Mouse (Mus musculus): ENCODE measurements around the gene Cntn4. TPM values are rescaled to one million over a fixed set of nuclear protein-coding genes. Genes with fewer than 3 reads are reported as not detected.

Gene Cntn4
- polyA plus RNA-seq, 1 experiment = not detected

- H3K4me1 ChIP-seq (ENCODE audit: control insufficient read depth) = no peaks in the 10 kb centered on the region
- H3K4me3 ChIP-seq (replicated peaks) = no peak overlapping the region
- no peaks in the 10 kb centered on the region for H3K27me3 ChIP-seq (ENCODE audit: control insufficient read depth)
- TF ChIP-seq TAL1 (IDR thresholded peaks at IDR 0.05; ENCODE audit: low read length) = no peak
- TF ChIP-seq GATA1 (IDR thresholded peaks at IDR 0.05; ENCODE audit: low read length) = no peak
- no peaks in the 10 kb centered on the region for H3K9me3 ChIP-seq (ENCODE audit: control insufficient read depth, low read length)
- no peaks in the 10 kb centered on the region for H3K36me3 ChIP-seq (ENCODE audit: control insufficient read depth)
These were observed 1060.8 kb downstream of the Cntn4 start for GRCm38 (mm10) chr6:106738229-106738628.

GRCm38 (mm10) chr6:106740244-106740825, 1062.9 kb downstream of the Cntn4 start:
- no peaks in the 10 kb centered on the region for H3K27me3 ChIP-seq (ENCODE audit: control insufficient read depth)
- H3K4me1 ChIP-seq (ENCODE audit: control insufficient read depth) = no peaks in the 10 kb centered on the region
- H3K9me3 ChIP-seq (ENCODE audit: control insufficient read depth, low read length) = no peaks in the 10 kb centered on the region
- no peak for TF ChIP-seq GATA1 (IDR thresholded peaks at IDR 0.05; ENCODE audit: low read length)
- no peak for TF ChIP-seq TAL1 (IDR thresholded peaks at IDR 0.05; ENCODE audit: low read length)
- H3K4me3 ChIP-seq (replicated peaks) = no peak overlapping the region
- no peaks in the 10 kb centered on the region for H3K36me3 ChIP-seq (ENCODE audit: control insufficient read depth)

GRCm38 (mm10) chr6:106743556-106744233, 1066.2 kb downstream of the Cntn4 start:
- Histone ChIP-seq H3K4me3 (replicated peaks) (no peak overlapping the region), H3K4me1 (ENCODE audit: control insufficient read depth) (no peaks in the 10 kb centered on the region), H3K27me3 (ENCODE audit: control insufficient read depth) (no peaks in the 10 kb centered on the region), H3K36me3 (ENCODE audit: control insufficient read depth) (no peaks in the 10 kb centered on the region), H3K9me3 (ENCODE audit: control insufficient read depth, low read length) (no peaks in the 10 kb centered on the region)
- TF ChIP-seq TAL1 (IDR thresholded peaks at IDR 0.05; ENCODE audit: low read length) = no peak
- no peak for TF ChIP-seq GATA1 (IDR thresholded peaks at IDR 0.05; ENCODE audit: low read length)

GRCm38 (mm10) chr6:106745673-106746394, 1068.4 kb downstream of the Cntn4 start:
- TF ChIP-seq TAL1 (IDR thresholded peaks at IDR 0.05; ENCODE audit: low read length) (no peak), GATA1 (IDR thresholded peaks at IDR 0.05; ENCODE audit: low read length) (no peak)
- Histone ChIP-seq H3K9me3 (ENCODE audit: control insufficient read depth, low read length) (no peaks in the 10 kb centered on the region), H3K27me3 (ENCODE audit: control insufficient read depth) (no peaks in the 10 kb centered on the region), H3K4me1 (ENCODE audit: control insufficient read depth) (no peaks in the 10 kb centered on the region), H3K36me3 (ENCODE audit: control insufficient read depth) (no peaks in the 10 kb centered on the region), H3K4me3 (replicated peaks) (no peak overlapping the region)

GRCm38 (mm10) chr6:106747251-106747650, 1069.8 kb downstream of the Cntn4 start:
- H3K4me3 ChIP-seq (replicated peaks) = no peak overlapping the region
- H3K4me1 ChIP-seq (ENCODE audit: control insufficient read depth) = no peaks in the 10 kb centered on the region
- H3K9me3 ChIP-seq (ENCODE audit: control insufficient read depth, low read length) = no peaks in the 10 kb centered on the region
- no peak for TF ChIP-seq GATA1 (IDR thresholded peaks at IDR 0.05; ENCODE audit: low read length)
- no peak for TF ChIP-seq TAL1 (IDR thresholded peaks at IDR 0.05; ENCODE audit: low read length)
- H3K27me3 ChIP-seq (ENCODE audit: control insufficient read depth) = no peaks in the 10 kb centered on the region
- H3K36me3 ChIP-seq (ENCODE audit: control insufficient read depth) = no peaks in the 10 kb centered on the region

GRCm38 (mm10) chr6:106747804-106748203, 1070.3 kb downstream of the Cntn4 start:
- H3K4me3 ChIP-seq (replicated peaks) = no peak overlapping the region
- H3K36me3 ChIP-seq (ENCODE audit: control insufficient read depth) = no peaks in the 10 kb centered on the region
- H3K27me3 ChIP-seq (ENCODE audit: control insufficient read depth) = no peaks in the 10 kb centered on the region
- H3K4me1 ChIP-seq (ENCODE audit: control insufficient read depth) = no peaks in the 10 kb centered on the region
- TF ChIP-seq TAL1 (IDR thresholded peaks at IDR 0.05; ENCODE audit: low read length) = no peak
- TF ChIP-seq GATA1 (IDR thresholded peaks at IDR 0.05; ENCODE audit: low read length) = no peak
- H3K9me3 ChIP-seq (ENCODE audit: control insufficient read depth, low read length) = no peaks in the 10 kb centered on the region
